Mouse (Mus musculus) neutrophil, adult 83 days (primary cell): Measurements from ENCODE around the gene Plaur. TPM values are rescaled to one million over a fixed set of nuclear protein-coding genes. Genes with fewer than 3 reads are reported as not detected.

Experiments used
- total RNA-seq, 2 experiments: library from RNA; stranded (reverse); gene quantifications; one replicate each; pipeline ENCODE4 v1.2.4; 2023

Gene Plaur
- total RNA-seq: 100 to 1,000 TPM; 869 to 905 TPM

GRCm38 (mm10) chr7:24462388-24463319, at the start of gene Plaur:
TSS of gene Plaur (plus strand) at chr7:24462484.

DNA sequence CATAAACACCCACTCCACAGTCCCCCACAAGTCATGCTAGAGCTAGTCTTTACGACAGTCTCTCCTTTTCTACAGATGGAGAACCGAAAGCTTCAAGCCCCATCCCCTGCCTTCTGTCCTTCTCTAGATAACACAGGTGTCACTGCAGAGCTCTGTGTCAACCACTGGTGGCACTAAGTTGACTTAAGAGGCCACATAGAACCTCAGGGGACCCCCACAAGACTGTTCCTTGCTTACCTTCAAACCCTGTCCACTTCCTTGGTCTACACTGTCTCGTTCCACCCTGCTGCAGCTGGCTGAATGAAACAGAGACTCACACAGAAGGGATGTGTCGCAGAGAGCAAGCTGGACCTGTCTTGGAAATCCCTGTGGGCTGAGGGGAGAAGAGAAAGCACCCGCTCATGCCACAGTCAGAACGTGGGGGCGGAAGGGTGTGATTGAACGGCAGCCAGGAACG, 10.4 kb upstream of the Plaur start, which contains the start of gene Irgc1:
Irgc1 (minus strand) TSS at position 443 of the 457 bp plus-strand sequence.

DNA sequence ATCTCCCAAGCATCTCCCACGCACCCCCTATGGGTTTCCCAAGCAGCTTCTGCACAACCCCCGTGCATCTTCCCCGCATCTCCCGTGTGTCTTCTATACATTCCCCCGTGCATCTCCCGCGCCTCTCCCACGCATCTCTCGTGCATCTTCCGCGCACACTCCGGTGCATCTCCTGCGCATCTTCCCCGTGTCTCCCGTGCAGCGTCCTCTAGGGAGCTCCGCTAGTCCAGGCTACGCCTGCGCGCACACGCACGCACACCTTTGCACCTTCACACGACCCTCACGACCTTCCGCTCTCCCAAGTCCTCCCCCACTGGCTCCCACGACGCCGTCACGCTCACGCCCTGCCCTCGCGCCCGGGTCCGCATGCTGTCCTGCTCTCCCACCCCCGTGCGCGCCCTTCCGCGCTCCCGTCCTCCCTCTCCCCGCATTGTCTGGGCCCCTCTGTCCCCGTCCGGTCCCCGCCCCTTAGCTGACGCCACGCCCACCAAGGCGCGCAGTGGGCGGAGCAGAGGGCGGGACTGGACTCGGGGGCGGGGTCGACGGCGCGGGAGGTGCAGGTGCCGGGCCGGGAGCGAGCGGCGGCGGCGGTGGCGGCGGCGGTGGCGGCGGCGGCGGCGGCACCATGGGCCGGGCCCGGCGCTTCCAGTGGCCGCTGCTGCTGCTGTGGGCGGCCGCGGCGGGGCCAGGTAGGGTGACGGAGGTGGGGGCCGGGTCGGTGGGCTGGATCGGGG, 19.4 kb downstream of the Plaur start, which contains the start of gene Cadm4:
Cadm4 (plus strand) TSS at position 550 of the 734 bp plus-strand sequence.

GRCm38 (mm10) chr7:24506838-24507725, 44.8 kb downstream of the Plaur start, which contains the start of gene Zfp428:
TSS of gene Zfp428 (plus strand) at chr7:24507006.

DNA sequence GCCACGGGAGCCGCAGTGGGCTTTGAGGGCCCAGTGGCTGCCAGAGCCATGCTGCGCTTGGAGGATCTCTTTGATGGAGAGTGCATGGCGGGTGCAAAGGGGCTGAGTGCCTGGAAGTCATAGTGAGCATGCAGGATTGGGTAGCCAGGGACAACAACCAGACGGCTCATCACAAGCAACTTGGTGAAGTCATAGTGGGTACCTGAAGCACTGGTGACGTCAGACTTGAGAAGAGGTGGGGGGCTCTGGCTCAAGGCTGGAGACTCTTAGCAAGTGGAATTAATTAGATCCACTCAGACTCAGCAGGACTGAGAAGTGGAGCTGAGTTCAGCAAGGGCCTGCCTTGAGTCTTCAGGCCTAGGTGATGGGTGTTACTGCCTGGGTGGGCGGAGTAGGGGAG, 50.1 kb downstream of the Plaur start, which contains the start of gene AC161166.1:
AC161166.1 (minus strand) TSS at position 101 of the 400 bp plus-strand sequence.

Other genes with a start within 250 kb of the Plaur start
- gene Zfp109, start 224.9 kb upstream of the Plaur start, total RNA-seq: under 1 TPM; 0.73 to 0.90 TPM
- under 1 TPM in 1 of 2 experiments, not detected in 1; 0.35 TPM for gene Zfp108, start 207.7 kb upstream of the Plaur start, total RNA-seq
- gene Zfp93, start 192.1 kb upstream of the Plaur start, total RNA-seq: under 1 TPM; 0.18 to 0.57 TPM
- 1 to 10 TPM; 4.1 to 4.4 TPM for gene Zfp61, start 161.3 kb upstream of the Plaur start, total RNA-seq
- 1 to 10 TPM in 1 of 2 experiments, under 1 TPM in 1; 0.50 to 1.2 TPM for gene Zfp94, start 145.8 kb upstream of the Plaur start, total RNA-seq
- gene Tescl, start 128.5 kb upstream of the Plaur start, total RNA-seq: not detected
- not detected for gene Lypd5, start 113.3 kb upstream of the Plaur start, total RNA-seq
- 10 to 100 TPM; 18.0 to 23.3 TPM for gene Kcnn4, start 92.2 kb upstream of the Plaur start, total RNA-seq
- gene Smg9, start 62.9 kb upstream of the Plaur start, total RNA-seq: 10 to 100 TPM; 47.5 to 50.1 TPM
- 1 to 10 TPM; 1.2 to 1.6 TPM for gene Irgc1, start 10.2 kb upstream of the Plaur start, total RNA-seq
- gene Cadm4, start 19.5 kb downstream of the Plaur start, total RNA-seq: under 1 TPM in 1 of 2 experiments, not detected in 1; 0.20 TPM
- gene Zfp428, start 44.5 kb downstream of the Plaur start, total RNA-seq: under 1 TPM; 0.53 to 0.96 TPM
- gene AC161166.1, start 50.0 kb downstream of the Plaur start, total RNA-seq: not detected
- 1 to 10 TPM; 5.8 to 6.4 TPM for gene Irgq, start 68.2 kb downstream of the Plaur start, total RNA-seq
- gene Pinlyp, start 83.6 kb downstream of the Plaur start, total RNA-seq: not detected
- 10 to 100 TPM; 33.5 to 34.6 TPM for gene Xrcc1, start 83.8 kb downstream of the Plaur start, total RNA-seq
- 10 to 100 TPM; 64.1 to 70.6 TPM for gene Ethe1, start 125.1 kb downstream of the Plaur start, total RNA-seq
- gene Zfp575, start 125.2 kb downstream of the Plaur start, total RNA-seq: under 1 TPM in 1 of 2 experiments, not detected in 1; 0.15 TPM
- 1 to 10 TPM; 6.0 to 6.7 TPM for gene Phldb3, start 148.3 kb downstream of the Plaur start, total RNA-seq
- not detected for gene Lypd3, start 174.1 kb downstream of the Plaur start, total RNA-seq
- gene Tex101, start 214.2 kb downstream of the Plaur start, total RNA-seq: not detected
- 1 to 10 TPM in 1 of 2 experiments, not detected in 1; 1.4 TPM for gene BC049730, start 246.8 kb downstream of the Plaur start, total RNA-seq